Mouse (Mus musculus) hindbrain, embryonic 11.5 days (tissue): ENCODE results near the gene Suds3. TPM values are rescaled to one million over a fixed set of nuclear protein-coding genes. Genes with fewer than 3 reads are reported as not detected.

Experiments used
- ATAC-seq: fragments of 200-750 bp; cut with Nextera tagmentation; 2 replicates; pipeline ENCODE4 v1.8.0; 2017; ENCODE audit warnings: mild to moderate bottlenecking, moderate TSS enrichment, moderate library complexity; ENCODE audit not compliant: low FRiP score
- DNase-seq: peaks from one replicate; pipeline ENCODE4 v3.0.0-alpha.2; 2015; ENCODE audit warnings: low spot score
- H3K27ac ChIP-seq: fragments of 300-500 bp; sonication (generic); 2 replicates; pipeline ENCODE4 v1.5.1; 2014; ENCODE audit warnings: mild to moderate bottlenecking, low read depth, low read length
- H3K27me3 ChIP-seq: fragments of 300-500 bp; sonication (generic); 2 replicates; pipeline ENCODE4 v1.6.1; 2014; ENCODE audit warnings: mild to moderate bottlenecking, low read length, moderate library complexity, mixed read lengths; ENCODE audit not compliant: control insufficient read depth, insufficient read depth
- H3K36me3 ChIP-seq: fragments of 300-500 bp; sonication (generic); 2 replicates; pipeline ENCODE4 v1.6.1; 2014; ENCODE audit warnings: mild to moderate bottlenecking, low read length, moderate library complexity, mixed read lengths; ENCODE audit not compliant: control insufficient read depth, insufficient read depth
- H3K4me1 ChIP-seq: fragments of 300-500 bp; sonication (generic); replicated peaks from 2 replicates; pipeline ENCODE4 v1.6.1; 2014; ENCODE audit warnings: low read length, mixed read lengths; ENCODE audit not compliant: control insufficient read depth, insufficient read depth
- H3K4me2 ChIP-seq: fragments of 300-500 bp; sonication (generic); replicated peaks from 2 replicates; pipeline ENCODE4 v1.6.1; 2014; ENCODE audit warnings: mild to moderate bottlenecking, low read depth, low read length
- H3K4me3 ChIP-seq: fragments of 300-500 bp; sonication (generic); 2 replicates; pipeline ENCODE4 v1.5.1; 2014; ENCODE audit warnings: low read depth, low read length
- H3K9ac ChIP-seq: fragments of 300-500 bp; sonication (generic); 2 replicates; pipeline ENCODE4 v1.6.1; 2014; ENCODE audit warnings: low read depth, low read length
- H3K9me3 ChIP-seq: fragments of 300-500 bp; sonication (generic); 2 replicates; pipeline ENCODE4 v1.6.1; 2016; ENCODE audit warnings: low read length; ENCODE audit not compliant: control insufficient read depth
- WGBS: fragments of 180-500 bp; shearing (Covaris S2); extraction: QIAGEN DNeasy Blood & Tissue Kit; methylation state at CpG from one replicate; pipeline ENCODE4 v1.1.7; 2014; 5-methylcytosine and 5-hydroxymethylcytosine counted together
- polyA plus RNA-seq: library from polyadenylated mRNA; unstranded; fragments of >200 nt; fragmentation: Nextera tagmentation; extraction: Ambion mirVana; gene quantifications from 2 replicates; pipeline ENCODE4 v1.2.1, GENCODE M21; 2014

The Suds3 gene
- polyA plus RNA-seq, 1 experiment from 2014 or later = 48.0 TPM

DNA sequence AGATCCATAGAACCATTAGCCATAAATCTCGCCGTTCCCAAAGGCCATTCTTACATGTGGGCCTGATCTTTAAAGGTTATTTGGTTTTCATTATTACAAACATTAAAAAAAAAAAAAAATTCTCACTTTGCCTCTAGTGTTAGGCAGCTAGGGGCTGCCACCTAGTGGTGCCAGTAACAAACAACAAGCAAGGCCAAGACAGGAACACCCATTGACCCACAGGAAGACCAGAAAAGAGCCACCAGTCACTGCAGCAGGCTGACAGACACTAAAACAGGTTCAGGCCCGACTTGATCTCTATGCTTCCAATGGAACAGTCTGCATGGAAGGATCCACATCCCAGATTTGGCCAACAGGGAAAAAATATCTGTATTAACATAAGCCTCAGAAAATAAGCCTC, 19.2 kb downstream of the Suds3 start:
- H3K36me3 ChIP-seq = 0 out of 2 replicates have a peak, but pooled peaks cover 8% of the 10 kb centered on the region
- peak; percentile 76 for DNase-seq

DNA sequence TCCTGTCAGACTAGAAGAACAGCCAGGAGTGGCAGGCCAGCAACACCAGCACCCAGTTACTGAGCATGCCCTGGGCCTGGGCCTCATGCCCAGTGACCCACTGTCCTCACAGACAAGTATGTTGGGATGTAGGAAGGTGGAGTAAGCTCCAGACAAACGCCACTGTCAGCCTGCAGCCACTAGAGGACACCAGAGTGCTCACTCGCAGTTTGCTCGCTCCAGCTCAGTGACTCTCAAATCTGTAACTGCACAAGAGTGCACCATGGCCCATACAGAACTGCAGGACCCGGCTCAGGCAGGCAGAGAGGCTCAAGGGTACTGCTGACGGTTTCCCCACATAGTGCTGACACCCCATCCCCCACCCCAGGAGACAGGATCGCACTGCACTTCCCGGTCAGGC, 21.5 kb downstream of the Suds3 start:
- Histone ChIP-seq H3K27ac (no peak overlapping the region), H3K36me3 (0 out of 2 replicates have a peak, but pooled peaks cover 9% of the 10 kb centered on the region), H3K9me3 (no peaks in the 10 kb centered on the region), H3K4me2 (no peak overlapping the region), H3K4me1 (no peaks in the 10 kb centered on the region), H3K4me3 (no peak overlapping the region), H3K9ac (no peak overlapping the region), H3K27me3 (no peaks in the 10 kb centered on the region)
- no peak for ATAC-seq
- DNase-seq = peak; percentile 48
- 45% methylated on average over 7 of the region's 7 CpGs for WGBS

More for the DNA sequence above, 19.2 kb downstream of the Suds3 start:
- H3K4me3 ChIP-seq = no peak overlapping the region
- H3K4me2 ChIP-seq = no peak overlapping the region
- H3K4me1 ChIP-seq = no peaks in the 10 kb centered on the region
- H3K27me3 ChIP-seq = no peaks in the 10 kb centered on the region
- no peak for ATAC-seq
- WGBS = 59% methylated on average over 3 of the region's 3 CpGs
- H3K9me3 ChIP-seq = no peaks in the 10 kb centered on the region
- H3K9ac ChIP-seq = no peak overlapping the region
- no peak overlapping the region for H3K27ac ChIP-seq

DNA sequence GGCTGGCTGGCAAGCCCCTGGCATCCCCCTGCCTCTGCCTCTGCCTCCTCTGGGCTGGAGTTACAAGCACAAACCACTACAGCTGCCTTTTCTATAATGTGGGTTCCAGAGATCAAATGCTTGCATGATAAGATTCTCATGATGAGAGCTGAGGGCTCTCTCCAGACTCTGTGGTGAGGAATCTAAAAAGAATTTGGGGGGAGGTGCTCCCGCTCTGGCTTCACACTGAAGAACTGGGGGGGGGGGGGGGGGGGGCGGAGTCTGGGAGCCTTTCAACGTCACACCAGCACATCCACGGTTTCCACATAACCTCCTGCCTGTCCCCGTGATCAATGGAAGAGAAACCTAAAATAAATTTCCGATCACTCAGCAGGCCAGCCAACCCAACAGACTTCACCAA, 26.1 kb downstream of the Suds3 start:
- Histone ChIP-seq H3K27me3 (no peaks in the 10 kb centered on the region), H3K27ac (no peak overlapping the region), H3K9me3 (no peaks in the 10 kb centered on the region), H3K9ac (no peak overlapping the region), H3K36me3 (0 out of 2 replicates have a peak, but pooled peaks cover 9% of the 10 kb centered on the region), H3K4me2 (no peak overlapping the region), H3K4me3 (no peak overlapping the region), H3K4me1 (0 out of 2 replicates have a peak, but pooled peaks cover 2% of the 10 kb centered on the region)
- ATAC-seq = no peak
- no peak for DNase-seq
- 28% methylated on average over 6 of the region's 6 CpGs for WGBS

GRCm38 (mm10) chr5:117089147-117089546, 26.8 kb downstream of the Suds3 start:
- Histone ChIP-seq H3K9me3 (no peaks in the 10 kb centered on the region), H3K36me3 (0 out of 2 replicates have a peak, but pooled peaks cover 9% of the 10 kb centered on the region), H3K4me3 (no peak overlapping the region), H3K27ac (no peak overlapping the region), H3K9ac (no peak overlapping the region), H3K27me3 (no peaks in the 10 kb centered on the region), H3K4me1 (0 out of 2 replicates have a peak, but pooled peaks cover 2% of the 10 kb centered on the region), H3K4me2 (no peak overlapping the region)
- DNase-seq = no peak
- WGBS = 52% methylated on average over 3 of the region's 3 CpGs
- ATAC-seq = no peak

GRCm38 (mm10) chr5:117087718-117088117, 28.2 kb downstream of the Suds3 start:
- WGBS = 5% methylated on average over 13 of the region's 13 CpGs
- H3K36me3 ChIP-seq = 0 out of 2 replicates have a peak, but pooled peaks cover 9% of the 10 kb centered on the region
- ATAC-seq = no peak

GRCm38 (mm10) chr5:117069498-117069894, 46.4 kb downstream of the Suds3 start:
- 18% methylated on average over 10 of the region's 10 CpGs for WGBS
- ATAC-seq (peak; percentile 45; the same call in 1 of the 2 replicates), DNase-seq (peak; percentile 75)
- Histone ChIP-seq H3K9me3 (no peaks in the 10 kb centered on the region), H3K4me2 (0 out of 2 replicates have a peak overlapping the region, but pooled peaks have one; percentile 5), H3K27ac (0 out of 2 replicates have a peak overlapping the region, but pooled peaks have one; percentile 13), H3K36me3 (no peaks in the 10 kb centered on the region), H3K4me1 (no peaks in the 10 kb centered on the region; the same call in 1 of the 2 replicates), H3K4me3 (no peak overlapping the region), H3K9ac (no peak overlapping the region), H3K27me3 (no peaks in the 10 kb centered on the region)

More at GRCm38 (mm10) chr5:117087718-117088117, 28.2 kb downstream of the Suds3 start:
- Histone ChIP-seq H3K9ac (peak overlapping the region; percentile 23; the same call in 1 of the 2 replicates), H3K27ac (no peak overlapping the region), H3K4me3 (no peak overlapping the region), H3K4me2 (peak overlapping the region; percentile 11; the same call in 1 of the 2 replicates), H3K9me3 (no peaks in the 10 kb centered on the region), H3K27me3 (no peaks in the 10 kb centered on the region), H3K4me1 (0 out of 2 replicates have a peak, but pooled peaks cover 2% of the 10 kb centered on the region)
- DNase-seq = peak; percentile 30

GRCm38 (mm10) chr5:117068808-117069497, 47.0 kb downstream of the Suds3 start:
- DNase-seq (peak; percentile 68), ATAC-seq (no peak)
- no peaks in the 10 kb centered on the region for H3K36me3 ChIP-seq
- WGBS = 18% methylated on average over 19 of the region's 19 CpGs
- H3K27me3 ChIP-seq = no peaks in the 10 kb centered on the region
- 0 out of 2 replicates have a peak overlapping the region, but pooled peaks have one; percentile 13 for H3K27ac ChIP-seq
- no peaks in the 10 kb centered on the region for H3K9me3 ChIP-seq
- H3K4me2 ChIP-seq = 0 out of 2 replicates have a peak overlapping the region, but pooled peaks have one; percentile 5
- no peak overlapping the region for H3K9ac ChIP-seq
- H3K4me1 ChIP-seq = no peaks in the 10 kb centered on the region; the same call in 1 of the 2 replicates
- no peak overlapping the region for H3K4me3 ChIP-seq

DNA sequence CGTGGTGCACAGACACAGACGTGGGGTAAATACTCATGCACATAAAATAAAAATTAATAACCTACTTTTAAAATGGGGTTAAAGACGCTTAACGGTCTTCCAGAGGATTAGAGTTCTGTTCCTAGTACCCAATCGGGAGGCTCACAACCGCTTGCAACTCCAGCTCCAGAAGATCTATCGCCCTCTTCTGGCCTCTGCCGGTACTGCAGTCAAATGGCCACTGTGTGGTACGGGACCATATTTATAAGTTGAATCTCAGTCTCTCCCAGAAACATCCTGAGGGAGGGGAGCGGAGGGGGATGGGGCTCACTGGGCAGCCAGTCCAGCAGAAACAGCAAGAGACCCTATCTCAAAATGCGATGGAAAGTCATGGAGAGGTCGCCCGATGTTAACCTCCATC, 47.7 kb downstream of the Suds3 start:
- Histone ChIP-seq H3K4me2 (no peak overlapping the region), H3K4me3 (no peak overlapping the region), H3K4me1 (no peaks in the 10 kb centered on the region; the same call in 1 of the 2 replicates), H3K9me3 (no peaks in the 10 kb centered on the region), H3K27me3 (no peaks in the 10 kb centered on the region), H3K9ac (no peak overlapping the region), H3K27ac (0 out of 2 replicates have a peak overlapping the region, but pooled peaks have one; percentile 24), H3K36me3 (no peaks in the 10 kb centered on the region)
- ATAC-seq (no peak; the same call in 1 of the 2 replicates), DNase-seq (peak; percentile 51)
- WGBS = 81% methylated on average over 13 of the region's 13 CpGs
